Mouse (Mus musculus) testis, adult 2 months (tissue): Measurements from ENCODE around the gene Kpna4. TPM values are rescaled to one million over a fixed set of nuclear protein-coding genes. Genes with fewer than 3 reads are reported as not detected.

ENCODE experiments used
- H3K27ac ChIP-seq: fragments of 200-500 bp; 2 replicates; pipeline ENCODE4 v1.5.1; 2012; ENCODE audit warnings: low read depth, low read length; ENCODE audit not compliant: control insufficient read depth, insufficient read depth
- H3K27me3 ChIP-seq: fragments of 200-500 bp; 2 replicates; pipeline ENCODE4 v1.6.1; 2012; ENCODE audit warnings: mild to moderate bottlenecking, low read length, moderate library complexity; ENCODE audit not compliant: control insufficient read depth, insufficient read depth
- H3K36me3 ChIP-seq: fragments of 200-500 bp; 2 replicates; pipeline ENCODE4 v1.6.1; 2012; ENCODE audit warnings: mild to moderate bottlenecking, low read length; ENCODE audit not compliant: control insufficient read depth, insufficient read depth
- H3K4me1 ChIP-seq: fragments of 200-500 bp; 2 replicates; pipeline ENCODE4 v1.6.1; 2012; ENCODE audit warnings: low read length; ENCODE audit not compliant: control insufficient read depth, insufficient read depth
- H3K4me3 ChIP-seq: fragments of 200-500 bp; 2 replicates; pipeline ENCODE4 v1.5.1; 2012; ENCODE audit warnings: low read depth, mild to moderate bottlenecking, low read length, moderate library complexity, mixed read lengths; ENCODE audit not compliant: control insufficient read depth
- CTCF ChIP-seq: fragments of 200-500 bp; IDR thresholded peaks from 2 replicates; pipeline ENCODE4 v1.5.1; 2012; ENCODE audit warnings: low read depth, mild to moderate bottlenecking, inconsistent platforms, low read length, moderate library complexity; ENCODE audit not compliant: control insufficient read depth, insufficient read depth, insufficient replicate concordance
- POLR2A ChIP-seq: fragments of 200-500 bp; IDR thresholded peaks from 2 replicates; pipeline ENCODE4 v1.6.1; 2012; ENCODE audit warnings: low read depth, mild to moderate bottlenecking, inconsistent platforms, low read length, moderate library complexity; ENCODE audit not compliant: control insufficient read depth
- polyA plus RNA-seq: library from polyadenylated mRNA; depleted of rRNA; stranded (reverse); fragments of >200 nt; gene quantifications from 2 replicates; pipeline ENCODE4 v1.2.3, GENCODE M21; 2012

The Kpna4 gene
- polyA plus RNA-seq, 1 experiment: 36.5 TPM

DNA sequence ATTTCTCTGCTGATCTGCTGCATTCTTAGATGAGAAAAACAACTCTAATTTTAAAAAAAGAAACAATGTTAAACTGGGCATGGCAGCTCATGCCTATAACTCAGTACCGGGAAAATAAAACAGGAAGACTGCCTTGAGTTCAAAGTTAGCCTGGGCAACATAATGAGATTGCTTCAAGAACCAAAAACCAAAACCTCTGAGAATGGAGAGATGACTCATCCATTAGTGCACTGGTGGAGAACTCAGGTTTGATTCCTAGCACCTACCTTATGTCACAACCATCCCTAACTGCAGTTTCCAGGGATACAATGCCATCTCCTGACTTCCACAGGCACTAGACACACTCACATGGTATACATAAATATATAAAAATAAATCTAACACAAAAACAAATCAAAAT, 17.8 kb downstream of the Kpna4 start:
- no peaks in the 10 kb centered on the region for H3K4me1 ChIP-seq
- no peaks in the 10 kb centered on the region for H3K36me3 ChIP-seq
- no peak for TF ChIP-seq CTCF
- TF ChIP-seq POLR2A: no peak
- no peak overlapping the region for H3K4me3 ChIP-seq
- no peak overlapping the region for H3K27ac ChIP-seq
- no peaks in the 10 kb centered on the region for H3K27me3 ChIP-seq

GRCm38 (mm10) chr3:69094456-69094855, 32.5 kb downstream of the Kpna4 start:
- Histone ChIP-seq H3K27ac (no peak overlapping the region), H3K36me3 (peaks cover 1% of the 10 kb centered on the region), H3K27me3 (no peaks in the 10 kb centered on the region), H3K4me3 (no peak overlapping the region), H3K4me1 (no peaks in the 10 kb centered on the region)
- TF ChIP-seq POLR2A (no peak), CTCF (no peak)

DNA sequence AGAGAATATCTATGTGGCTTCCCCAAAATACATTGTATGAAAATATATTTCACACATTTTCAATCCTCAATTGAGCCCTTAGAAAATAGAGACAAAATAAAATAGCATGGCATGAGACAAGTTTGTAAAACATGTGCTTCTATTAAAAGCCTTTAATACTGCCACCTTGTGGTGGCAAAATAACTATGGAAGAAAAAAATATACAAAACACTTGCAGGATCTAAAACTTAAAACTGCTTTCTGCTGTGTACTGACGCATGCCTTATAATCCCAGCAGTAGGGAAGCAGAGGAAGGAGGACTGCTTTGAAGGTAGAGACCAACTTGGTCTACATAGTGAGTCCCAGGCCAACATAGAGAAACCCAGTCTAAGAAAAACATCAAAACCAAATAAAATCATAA, 62.9 kb downstream of the Kpna4 start:
- Histone ChIP-seq H3K36me3 (no peaks in the 10 kb centered on the region), H3K4me3 (no peak overlapping the region), H3K4me1 (no peaks in the 10 kb centered on the region), H3K27me3 (no peaks in the 10 kb centered on the region), H3K27ac (no peak overlapping the region)
- no peak for TF ChIP-seq POLR2A
- TF ChIP-seq CTCF: no peak

- H3K4me1 ChIP-seq: no peaks in the 10 kb centered on the region
- no peak overlapping the region for H3K4me3 ChIP-seq
- H3K27me3 ChIP-seq: no peaks in the 10 kb centered on the region
- H3K27ac ChIP-seq: no peak overlapping the region
- TF ChIP-seq POLR2A (no peak), CTCF (no peak)
- H3K36me3 ChIP-seq: no peaks in the 10 kb centered on the region
Measured at GRCm38 (mm10) chr3:69062764-69063163, 64.1 kb downstream of the Kpna4 start.

GRCm38 (mm10) chr3:69060672-69061071, 66.2 kb downstream of the Kpna4 start:
- Histone ChIP-seq H3K36me3 (no peaks in the 10 kb centered on the region), H3K4me3 (no peak overlapping the region), H3K27ac (no peak overlapping the region), H3K4me1 (no peaks in the 10 kb centered on the region), H3K27me3 (no peaks in the 10 kb centered on the region)
- TF ChIP-seq POLR2A (no peak), CTCF (no peak)

- Histone ChIP-seq H3K4me1 (peaks cover 6% of the 10 kb centered on the region), H3K36me3 (no peaks in the 10 kb centered on the region), H3K27ac (no peak overlapping the region), H3K27me3 (no peaks in the 10 kb centered on the region), H3K4me3 (no peak overlapping the region)
- TF ChIP-seq POLR2A (no peak), CTCF (no peak)
Measured at GRCm38 (mm10) chr3:69055871-69056270, 71.0 kb downstream of the Kpna4 start.

DNA sequence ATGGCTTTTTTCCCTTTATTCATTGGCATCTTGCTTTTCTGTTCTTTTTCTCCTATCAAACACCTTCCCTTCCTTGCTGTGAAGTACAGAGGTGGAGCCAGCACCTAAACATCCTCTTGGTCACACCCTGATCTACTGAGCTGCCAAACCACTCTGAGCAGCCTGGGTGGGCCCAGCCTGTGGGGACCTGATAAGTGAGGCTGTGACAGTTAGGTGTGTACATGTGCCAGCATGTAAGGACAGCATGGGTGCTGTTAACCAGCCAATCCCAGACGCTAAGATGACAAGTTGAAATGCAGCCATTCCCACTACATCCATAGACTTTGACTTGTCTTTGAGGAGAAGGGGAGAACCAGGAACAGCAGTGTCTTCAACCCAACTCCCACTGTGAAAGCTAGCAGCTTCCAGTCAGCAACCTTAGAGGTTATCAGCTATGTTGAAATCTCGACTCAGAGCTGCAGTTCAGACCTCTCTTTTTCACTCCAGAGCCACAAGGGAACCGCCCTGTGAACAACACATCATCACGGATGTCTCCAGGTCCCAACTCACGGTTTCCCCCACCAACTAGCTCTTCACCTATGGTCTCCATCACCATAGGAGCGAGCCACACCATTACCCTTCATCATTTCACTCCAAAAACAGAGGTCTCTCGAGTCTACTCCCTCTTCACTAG, 72.0 kb downstream of the Kpna4 start:
- Histone ChIP-seq H3K4me3 (no peak overlapping the region), H3K27ac (no peak overlapping the region)
- no peak for TF ChIP-seq POLR2A
- no peak for TF ChIP-seq CTCF

More for the DNA sequence above, 72.0 kb downstream of the Kpna4 start:
- Histone ChIP-seq H3K27me3 (no peaks in the 10 kb centered on the region), H3K4me1 (peaks cover 6% of the 10 kb centered on the region), H3K36me3 (no peaks in the 10 kb centered on the region)
